In the genomic region with DNA sequence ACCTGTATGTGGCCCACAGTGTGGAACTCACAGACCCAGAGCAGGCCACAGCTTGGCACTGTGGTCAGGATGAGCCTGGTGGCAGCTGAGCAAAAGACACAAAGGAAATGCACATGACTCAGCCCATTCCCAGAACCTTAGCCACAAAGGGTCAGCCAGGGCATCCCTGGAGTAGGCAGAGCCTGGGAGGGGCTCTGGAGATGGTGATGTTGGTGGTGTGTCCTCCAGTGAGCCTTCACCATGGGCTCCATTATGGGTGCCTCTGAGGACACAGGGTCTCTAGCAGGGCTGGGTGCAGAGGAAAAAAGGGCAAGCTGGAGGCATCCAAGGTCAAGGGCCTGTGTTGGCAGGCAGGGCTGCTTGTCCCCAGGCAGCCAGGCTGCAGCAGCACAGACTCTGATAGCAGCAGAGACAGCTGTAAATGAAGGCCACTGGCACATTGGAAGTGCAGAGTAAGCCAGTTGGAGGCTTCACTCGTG, we compare ENCODE assay signal across 11 mouse cellular contexts. TPM values are rescaled to one million over a fixed set of nuclear protein-coding genes. Genes with fewer than 3 reads are reported as not detected.
DNase-seq lines count a peak whose midpoint lies in the region; ATAC-seq and TF ChIP-seq lines count a peak whose summit lies in the region.
"Had no signal": no experiment of that assay in that cellular context is flagged by ENCODE, and none has a peak within 500 bp of the region (broad histone marks: within the 10 kb centered on the region; RNA-seq: fewer than 3 reads in every experiment).

No protein-coding gene starts in this region.

- H3K4me1 ChIP-seq in testis, adult 2 months (ENCODE audit: control insufficient read depth, insufficient read depth, low read length) = peaks cover 10% of the 10 kb centered on the region; the same call in 1 of the 2 replicates
- H3K4me1 ChIP-seq in heart, embryonic 10.5 days = peaks cover 75% of the 10 kb centered on the region
- peaks cover 82% of the 10 kb centered on the region for H3K4me1 ChIP-seq in midbrain, embryonic 13.5 days (replicated peaks)

- TF ChIP-seq POLR2A in testis, adult 2 months (IDR thresholded peaks at IDR 0.05; ENCODE audit: control insufficient read depth, low read depth, low read length) = no peak

- H3K36me3 ChIP-seq in testis, adult 2 months (ENCODE audit: control insufficient read depth, insufficient read depth, low read length) = no peaks in the 10 kb centered on the region
- peaks cover 58% of the 10 kb centered on the region for H3K36me3 ChIP-seq in heart, embryonic 10.5 days
- peaks cover 90% of the 10 kb centered on the region for H3K36me3 ChIP-seq in midbrain, embryonic 13.5 days

- H3K27me3 ChIP-seq in testis, adult 2 months (ENCODE audit: control insufficient read depth, insufficient read depth, low read length) = no peaks in the 10 kb centered on the region
- no peaks in the 10 kb centered on the region for H3K27me3 ChIP-seq in heart, embryonic 10.5 days (ENCODE audit: insufficient read depth, poor library complexity, severe bottlenecking)
- no peaks in the 10 kb centered on the region for H3K27me3 ChIP-seq in midbrain, embryonic 13.5 days
- H3K27me3 ChIP-seq: limb, embryonic 12.5 days; lung, embryonic 15.5 days had no signal

- no peak overlapping the region for H3K4me3 ChIP-seq in testis, adult 2 months (ENCODE audit: control insufficient read depth, low read depth, low read length)
- H3K4me3 ChIP-seq in heart, embryonic 10.5 days = no peak overlapping the region
- no peak overlapping the region for H3K4me3 ChIP-seq in midbrain, embryonic 13.5 days (replicated peaks)
- H3K4me3 ChIP-seq: limb, embryonic 12.5 days; lung, embryonic 15.5 days had no signal

- TF ChIP-seq CTCF in testis, adult 2 months (IDR thresholded peaks at IDR 0.05; ENCODE audit: control insufficient read depth, insufficient read depth, insufficient replicate concordance, low read depth, low read length) = no peak

- peak; percentile 97 for DNase-seq in heart, adult 11 months
- DNase-seq in heart, adult 8-10 months (ENCODE audit: low spot score) = no peak
- DNase-seq in testis, postnatal 10 days (ENCODE audit: low spot score) = no peak
- no peak for DNase-seq in heart, embryonic 10.5 days (ENCODE audit: low spot score)
- DNase-seq in testis, postnatal 14 days (ENCODE audit: low spot score) = peak; percentile 79
- no peak for DNase-seq in thymus, adult 18-20 months
- DNase-seq: layer of hippocampus, adult 9-11 months had no signal

- H3K9ac ChIP-seq in midbrain, embryonic 13.5 days (replicated peaks) = no peak overlapping the region
- H3K9ac ChIP-seq: limb, embryonic 12.5 days; lung, embryonic 15.5 days had no signal

- H3K4me2 ChIP-seq in midbrain, embryonic 13.5 days (replicated peaks) = no peak overlapping the region
- H3K4me2 ChIP-seq: limb, embryonic 12.5 days; lung, embryonic 15.5 days had no signal

- 52% methylated on average over 1 of the region's 1 CpGs for WGBS in heart, embryonic 10.5 days
- 81% methylated on average over 1 of the region's 1 CpGs for WGBS in midbrain, embryonic 13.5 days

- peak overlapping the region; percentile 12 for H3K27ac ChIP-seq in testis, adult 2 months (ENCODE audit: control insufficient read depth, insufficient read depth, low read depth, low read length)
- H3K27ac ChIP-seq in heart, embryonic 10.5 days = peak overlapping the region; percentile 62
- no peak overlapping the region for H3K27ac ChIP-seq in midbrain, embryonic 13.5 days

- no peak for ATAC-seq in midbrain, embryonic 13.5 days

- H3K9me3 ChIP-seq in heart, embryonic 10.5 days = no peaks in the 10 kb centered on the region
- H3K9me3 ChIP-seq in midbrain, embryonic 13.5 days = no peaks in the 10 kb centered on the region
- H3K9me3 ChIP-seq: limb, embryonic 12.5 days; lung, embryonic 15.5 days had no signal

RNA-seq across cellular contexts. Expression of a gene that starts 12.3 kb away (rescaled TPM):
- total RNA-seq in heart, adult 8-10 months (2022) = 10 to 100 TPM; 15.9 to 28.7 (median 20.2) TPM
- 27.1 and 27.7 TPM in 2 replicates for polyA plus RNA-seq in testis, adult 2 months (2012; rRNA removed)
- polyA plus RNA-seq in heart, embryonic 10.5 days (2016; fragmentation: Nextera tagmentation; extraction: Ambion mirVana) = 11.3 and 14.3 TPM in 2 replicates
- polyA plus RNA-seq in midbrain, embryonic 13.5 days (2015; fragmentation: Nextera tagmentation; extraction: Ambion mirVana) = 53.1 and 69.4 TPM in 2 replicates

Comparison
In these comparisons a context has a peak if more than half of its experiments do, and no peak if none do; other contexts are left out.
1. DNase-seq: peak in heart, adult 11 months (single experiment) and testis, postnatal 14 days (single experiment); none in heart, adult 8-10 months (single experiment), testis, postnatal 10 days (single experiment), heart, embryonic 10.5 days (single experiment) and thymus, adult 18-20 months (0 of 2).